ENCODE assay signal across 28 mouse cellular contexts in genomic region chr9:119142066-119142465, GRCm38 (mm10). TPM values are rescaled to one million over a fixed set of nuclear protein-coding genes. Genes with fewer than 3 reads are reported as not detected.
"Had no signal": no experiment of that assay in that cellular context is flagged by ENCODE, and none has a peak within 500 bp of the region (broad histone marks: within the 10 kb centered on the region; RNA-seq: fewer than 3 reads in every experiment).

No protein-coding gene starts in this region.

- H3K27me3 ChIP-seq: limb, embryonic 15.5 days; lung, embryonic 15.5 days; midbrain, embryonic 15.5 days; neural tube, embryonic 12.5 days had no signal

- ATAC-seq: intestine, postnatal 0 days; midbrain, embryonic 15.5 days had no signal

- DNase-seq: kidney, adult 2 months; kidney, postnatal 25 days; left cerebral cortex, postnatal 4 days; lung, adult 18-20 months; lung, postnatal 10 days; lung, postnatal 36 days; thymus, adult 2 months; thymus, postnatal 14 days; thymus, postnatal 4 days had no signal

- H3K36me3 ChIP-seq: limb, embryonic 12.5 days; limb, embryonic 15.5 days; lung, embryonic 15.5 days; midbrain, embryonic 10.5 days; midbrain, embryonic 15.5 days; neural tube, embryonic 12.5 days had no signal

- H3K4me1 ChIP-seq: limb, embryonic 12.5 days; limb, embryonic 15.5 days; lung, embryonic 15.5 days; midbrain, embryonic 15.5 days had no signal

- H3K4me2 ChIP-seq: limb, embryonic 12.5 days; limb, embryonic 15.5 days; lung, embryonic 15.5 days; midbrain, embryonic 15.5 days; neural tube, embryonic 12.5 days had no signal

- H3K4me3 ChIP-seq: limb, embryonic 12.5 days; limb, embryonic 15.5 days; lung, embryonic 15.5 days; megakaryocyte, embryonic 14.5 days; midbrain, embryonic 10.5 days; midbrain, embryonic 15.5 days; neural tube, embryonic 12.5 days had no signal

- H3K27ac ChIP-seq: kidney, postnatal 0 days; limb, embryonic 12.5 days; limb, embryonic 15.5 days; liver, embryonic 14.5 days; lung, embryonic 15.5 days; midbrain, embryonic 15.5 days; neural tube, embryonic 12.5 days; stomach, postnatal 0 days had no signal

- H3K9ac ChIP-seq: limb, embryonic 12.5 days; limb, embryonic 15.5 days; liver, embryonic 14.5 days; lung, embryonic 15.5 days; midbrain, embryonic 15.5 days; neural tube, embryonic 12.5 days had no signal

- H3K9me3 ChIP-seq: limb, embryonic 12.5 days; limb, embryonic 15.5 days; lung, embryonic 15.5 days; megakaryocyte, embryonic 14.5 days; midbrain, embryonic 10.5 days; midbrain, embryonic 15.5 days; neural tube, embryonic 12.5 days had no signal

RNA-seq across cellular contexts. Expression of gene Acaa1b, which starts 14.8 kb away (rescaled TPM):
- total RNA-seq: neutrophil, adult 5-6 weeks had no signal

RNA-seq across cellular contexts. Expression of gene Gm47289, which starts 16.9 kb away (rescaled TPM):
- total RNA-seq: layer of hippocampus, adult 8-10 months; layer of hippocampus, postnatal 10 days; left cerebral cortex, adult 8-10 months; left cerebral cortex, postnatal 14 days; left cerebral cortex, postnatal 4 days; neutrophil, adult 5-6 weeks had no signal
- polyA plus RNA-seq: intestine, postnatal 0 days; kidney, adult 2 months; kidney, embryonic 14.5 days; kidney, postnatal 0 days; limb, embryonic 12.5 days; limb, embryonic 15.5 days; liver, embryonic 14.5 days; lung, embryonic 15.5 days; midbrain, embryonic 10.5 days; midbrain, embryonic 15.5 days; neural tube, embryonic 12.5 days; small intestine, adult 2 months; stomach, embryonic 14.5 days; stomach, postnatal 0 days; thymus, adult 2 months had no signal

RNA-seq across cellular contexts. Expression of gene Dlec1, which starts 39.8 kb away (rescaled TPM):
- total RNA-seq: neutrophil, adult 5-6 weeks had no signal
